Mouse (Mus musculus) ES-E14 (cell line): ENCODE measurements around the gene Lmtk2. TPM values are rescaled to one million over a fixed set of nuclear protein-coding genes. Genes with fewer than 3 reads are reported as not detected.

Experiments
- DNase-seq: peaks from one replicate; pipeline ENCODE4 v3.0.0-alpha.2; 2013; ENCODE audit warnings: low read depth, low spot score
- H3K27ac ChIP-seq: 2 replicates; pipeline ENCODE4 v1.5.1; 2012; ENCODE audit warnings: low read depth, mild to moderate bottlenecking, low read length, moderate library complexity, mixed read lengths; ENCODE audit not compliant: poor library complexity, insufficient read depth, severe bottlenecking
- H3K36me3 ChIP-seq: 2 replicates; pipeline ENCODE4 v1.6.1; 2012; ENCODE audit warnings: mild to moderate bottlenecking, low read length, moderate library complexity, mixed read lengths; ENCODE audit not compliant: control insufficient read depth, poor library complexity, insufficient read depth, severe bottlenecking
- H3K4me1 ChIP-seq, 2 experiments: fragments of 150-350 bp in 1 of 2; sonication (generic) in 1 of 2; 2 replicates each; pipeline ENCODE4 v1.6.1; 2012; ENCODE audit warnings: low read length in 2 of 2, mild to moderate bottlenecking in 1 of 2, mixed read lengths in 1 of 2; ENCODE audit not compliant: control insufficient read depth in 2 of 2, insufficient read depth in 2 of 2, poor library complexity in 1 of 2
- H3K4me3 ChIP-seq, 2 experiments: fragments of 150-350 bp in 1 of 2; sonication (generic) in 1 of 2; 2 replicates each; pipeline ENCODE4 v1.5.1; 2012; ENCODE audit warnings: low read length in 2 of 2, low read depth in 1 of 2, mild to moderate bottlenecking in 1 of 2, mixed read lengths in 1 of 2; ENCODE audit not compliant: insufficient read depth in 1 of 2, poor library complexity in 1 of 2, severe bottlenecking in 1 of 2
- H3K9ac ChIP-seq: 2 replicates; pipeline ENCODE4 v1.6.1; 2012; ENCODE audit warnings: low read depth, mild to moderate bottlenecking, low read length, mixed read lengths; ENCODE audit not compliant: poor library complexity, insufficient read depth, severe bottlenecking
- H3K9me3 ChIP-seq: fragments of 150-350 bp; sonication (generic); 2 replicates; pipeline ENCODE4 v1.6.1; 2012; ENCODE audit warnings: low read depth, mild to moderate bottlenecking, low read length; ENCODE audit not compliant: control insufficient read depth, insufficient read depth
- CHD2 ChIP-seq: IDR thresholded peaks from 2 replicates; pipeline ENCODE4 v1.6.1; 2014; ENCODE audit warnings: mild to moderate bottlenecking, low read depth, low read length, inconsistent platforms
- HCFC1 ChIP-seq: IDR thresholded peaks from 2 replicates; pipeline ENCODE4 v1.6.1; 2012; ENCODE audit warnings: low read length, inconsistent platforms, borderline replicate concordance; ENCODE audit not compliant: insufficient read depth
- MAFK ChIP-seq: IDR thresholded peaks from 2 replicates; pipeline ENCODE4 v1.6.1; 2014; ENCODE audit warnings: mild to moderate bottlenecking, low read depth, low read length, inconsistent platforms; ENCODE audit not compliant: insufficient read depth
- ZC3H11A ChIP-seq: IDR thresholded peaks from 2 replicates; pipeline ENCODE4 v1.6.1; 2012; ENCODE audit warnings: low read depth, mild to moderate bottlenecking, inconsistent platforms, low read length, borderline replicate concordance
- ZNF384 ChIP-seq: IDR thresholded peaks from 2 replicates; pipeline ENCODE4 v1.6.1; 2012; ENCODE audit warnings: low read depth, low read length, inconsistent platforms
- in situ Hi-C, 2 experiments: fragments of 600-800 bp; cut with MboI; formaldehyde crosslinking; loops; one replicate each; pipeline ENCODE4 v1.15.1; 2025; ENCODE audit warnings: low sequenced_read_pairs in 2 of 2, inconsistent platforms in 1 of 2; ENCODE audit not compliant: unreplicated experiment in 2 of 2
- total RNA-seq: library from RNA; depleted of rRNA; stranded (reverse); fragments of 300-350 nt; gene quantifications from 2 replicates; pipeline ENCODE4 v1.2.3, GENCODE M21; 2012

Lmtk2 gene
- total RNA-seq, 1 experiment = 61.2 TPM

GRCm38 (mm10) chr5:144064093-144064492 lies 36.1 kb upstream of the Lmtk2 start:
- Histone ChIP-seq H3K27ac (no peak overlapping the region), H3K36me3 (no peaks in the 10 kb centered on the region), H3K9ac (no peak overlapping the region), H3K4me3 (no peak overlapping the region), H3K9me3 (no peaks in the 10 kb centered on the region), H3K4me1 (peaks cover 0 to 3% of the 10 kb centered on the region in 2 experiments; a peak in 2 of 4 replicates)
- TF ChIP-seq ZC3H11A (no peak), CHD2 (no peak)
- in situ Hi-C loops = no loop called here
- no peak for DNase-seq

DNA sequence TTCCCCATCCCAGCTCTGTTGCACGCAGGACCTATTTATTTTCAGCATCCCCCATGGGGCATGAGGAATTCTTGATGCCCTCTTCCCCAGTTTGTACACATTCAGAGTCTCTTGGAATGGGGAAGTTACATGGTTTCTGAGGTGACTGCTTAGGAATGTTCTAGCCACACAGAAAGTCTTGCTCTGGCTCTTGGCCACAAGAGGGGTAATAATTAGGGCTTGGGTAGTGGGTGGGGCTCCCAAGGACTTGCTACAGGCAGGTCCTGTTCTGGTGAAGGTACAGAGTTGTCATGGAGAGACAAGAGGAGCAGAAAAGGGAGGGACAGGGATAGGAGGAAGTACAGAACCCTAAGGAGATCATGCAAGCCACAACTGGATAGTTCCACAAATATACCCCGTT lies 34.2 kb upstream of the Lmtk2 start:
- no peak overlapping the region for H3K27ac ChIP-seq
- H3K4me3 ChIP-seq = no peak overlapping the region
- no peak overlapping the region for H3K9ac ChIP-seq
- no peaks in the 10 kb centered on the region for H3K9me3 ChIP-seq
- H3K36me3 ChIP-seq = no peaks in the 10 kb centered on the region
- peaks cover 0 to 5% of the 10 kb centered on the region in 2 experiments; a peak in 2 of 4 replicates for H3K4me1 ChIP-seq
- in situ Hi-C loops = no loop called here
- TF ChIP-seq MAFK (no peak), ZC3H11A (no peak), HCFC1 (no peak), CHD2 (no peak), ZNF384 (no peak)
- DNase-seq = no peak

GRCm38 (mm10) chr5:144070064-144070463 lies 30.2 kb upstream of the Lmtk2 start:
- TF ChIP-seq HCFC1 (no peak), MAFK (no peak), CHD2 (no peak), ZNF384 (no peak), ZC3H11A (no peak)
- in situ Hi-C loops = no loop called here

GRCm38 (mm10) chr5:144071249-144071648 lies 29.0 kb upstream of the Lmtk2 start:
- no peaks in the 10 kb centered on the region for H3K36me3 ChIP-seq
- in situ Hi-C loops = no loop called here
- H3K4me3 ChIP-seq = no peak overlapping the region
- no peak for DNase-seq
- H3K4me1 ChIP-seq = peaks cover 0 to 2% of the 10 kb centered on the region in 2 experiments; a peak in 1 of 4 replicates
- H3K27ac ChIP-seq = no peak overlapping the region
- TF ChIP-seq ZC3H11A (no peak), MAFK (no peak), CHD2 (no peak), ZNF384 (no peak), HCFC1 (no peak)
- no peak overlapping the region for H3K9ac ChIP-seq
- no peaks in the 10 kb centered on the region for H3K9me3 ChIP-seq

More at GRCm38 (mm10) chr5:144070064-144070463, 30.2 kb upstream of the Lmtk2 start:
- Histone ChIP-seq H3K9me3 (no peaks in the 10 kb centered on the region), H3K36me3 (no peaks in the 10 kb centered on the region), H3K27ac (no peak overlapping the region), H3K4me3 (no peak overlapping the region), H3K4me1 (peaks cover 0 to 2% of the 10 kb centered on the region in 2 experiments; a peak in 1 of 4 replicates), H3K9ac (no peak overlapping the region)
- no peak for DNase-seq

GRCm38 (mm10) chr5:144077541-144077940 lies 22.7 kb upstream of the Lmtk2 start:
- H3K27ac ChIP-seq = no peak overlapping the region
- no peak overlapping the region for H3K9ac ChIP-seq
- in situ Hi-C loops = no loop called here

More at GRCm38 (mm10) chr5:144077541-144077940, 22.7 kb upstream of the Lmtk2 start:
- H3K4me1 ChIP-seq = peaks cover 0 to 5% of the 10 kb centered on the region in 2 experiments; a peak in 1 of 4 replicates
- no peak overlapping the region for H3K4me3 ChIP-seq
- no peak for DNase-seq
- TF ChIP-seq HCFC1 (no peak), ZC3H11A (no peak), MAFK (no peak), ZNF384 (no peak), CHD2 (no peak)
- H3K9me3 ChIP-seq = no peaks in the 10 kb centered on the region
- no peaks in the 10 kb centered on the region for H3K36me3 ChIP-seq
